Mouse (Mus musculus) thymus, postnatal 14 days (tissue): ENCODE data around the gene Zdhhc5.
"Not testable (repeated sequence)": the region's sequence is repeated elsewhere in the genome, so short reads cannot be mapped to it uniquely, and the experiment has no call there.

Source experiments
- DNase-seq: peaks from one replicate; pipeline ENCODE4 v3.0.0; 2021

Zdhhc5 gene

GRCm38 (mm10) chr2:84734351-84734864, 19.4 kb upstream of the Zdhhc5 start:
- DNase-seq: no peak

GRCm38 (mm10) chr2:84733579-84734300, 18.8 kb upstream of the Zdhhc5 start, which contains the start of gene Ypel4:
TSS of gene Ypel4 (plus strand) at chr2:84734058.
- no peak for DNase-seq

- DNase-seq: no peak
Observed at GRCm38 (mm10) chr2:84732394-84732793, 17.4 kb upstream of the Zdhhc5 start.

- DNase-seq: no peak
Observed at GRCm38 (mm10) chr2:84731206-84731605, 16.2 kb upstream of the Zdhhc5 start.

GRCm38 (mm10) chr2:84728191-84728590, 13.2 kb upstream of the Zdhhc5 start:
- DNase-seq: not testable (repeated sequence)

GRCm38 (mm10) chr2:84727172-84727858, 12.3 kb upstream of the Zdhhc5 start, which contains the start of gene Clp1:
TSS of gene Clp1 (minus strand) at chr2:84727350.
- peak; percentile 96 for DNase-seq

GRCm38 (mm10) chr2:84726716-84727115, 11.7 kb upstream of the Zdhhc5 start:
- DNase-seq: no peak

GRCm38 (mm10) chr2:84725770-84726169, 10.8 kb upstream of the Zdhhc5 start:
- DNase-seq: no peak

GRCm38 (mm10) chr2:84723856-84724255, 8.9 kb upstream of the Zdhhc5 start:
- DNase-seq: no peak

GRCm38 (mm10) chr2:84721182-84721581, 6.2 kb upstream of the Zdhhc5 start:
- no peak for DNase-seq

GRCm38 (mm10) chr2:84720718-84721117, 5.7 kb upstream of the Zdhhc5 start:
- DNase-seq: no peak

GRCm38 (mm10) chr2:84717357-84717756, 2.4 kb upstream of the Zdhhc5 start:
- no peak for DNase-seq

GRCm38 (mm10) chr2:84716423-84717355, 1.7 kb upstream of the Zdhhc5 start:
- no peak for DNase-seq

GRCm38 (mm10) chr2:84715562-84716361, 782 bp upstream of the Zdhhc5 start:
- peak; percentile 82 for DNase-seq

GRCm38 (mm10) chr2:84714422-84714810, 564 bp downstream of the Zdhhc5 start:
- no peak for DNase-seq

GRCm38 (mm10) chr2:84711898-84712297, 3.1 kb downstream of the Zdhhc5 start:
- no peak for DNase-seq

GRCm38 (mm10) chr2:84707523-84707922, 7.5 kb downstream of the Zdhhc5 start:
- DNase-seq: no peak

GRCm38 (mm10) chr2:84705295-84705694, 9.7 kb downstream of the Zdhhc5 start:
- no peak for DNase-seq

GRCm38 (mm10) chr2:84704329-84704728, 10.7 kb downstream of the Zdhhc5 start:
- no peak for DNase-seq

- DNase-seq: no peak
Observed at GRCm38 (mm10) chr2:84703497-84703896, 11.5 kb downstream of the Zdhhc5 start.

- no peak for DNase-seq
Observed at GRCm38 (mm10) chr2:84695007-84695695, 19.8 kb downstream of the Zdhhc5 start.
